Comparison of ENCODE assay signal across 10 mouse cellular contexts in the genomic region with DNA sequence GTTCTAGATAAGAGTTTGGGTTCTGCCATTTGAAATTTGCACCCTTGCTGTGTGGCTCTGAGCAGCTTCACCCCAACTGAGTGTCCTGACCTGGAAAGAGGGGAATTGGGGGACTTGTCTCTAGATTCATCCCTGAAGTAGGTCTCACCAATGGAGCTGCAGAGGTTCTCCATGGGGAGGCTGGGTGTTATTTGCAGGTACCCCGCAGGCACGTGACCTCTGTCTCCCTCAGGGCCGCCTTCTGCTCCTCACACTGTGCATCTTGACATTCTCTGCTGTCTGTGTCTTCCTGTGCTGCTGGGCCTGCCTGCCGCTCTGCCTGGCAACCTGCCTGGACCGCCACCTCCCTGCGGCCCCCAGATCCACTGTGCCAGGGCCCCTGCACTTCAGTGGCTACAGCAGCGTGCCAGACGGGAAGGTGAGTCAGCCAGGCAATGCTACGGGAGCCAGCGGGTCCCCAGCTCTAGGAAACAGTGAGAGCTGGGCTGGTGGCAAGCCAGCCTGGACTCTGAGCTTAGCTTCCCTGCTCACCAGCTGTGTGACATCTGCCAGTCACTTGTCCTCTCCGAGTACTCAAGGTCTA. TPM values are rescaled to one million over a fixed set of nuclear protein-coding genes. Genes with fewer than 3 reads are reported as not detected.
DNase-seq lines count a peak whose midpoint lies in the region; ATAC-seq and TF ChIP-seq lines count a peak whose summit lies in the region.
"Had no signal": no experiment of that assay in that cellular context is flagged by ENCODE, and none has a peak within 500 bp of the region (broad histone marks: within the 10 kb centered on the region; RNA-seq: fewer than 3 reads in every experiment).

No protein-coding gene starts in this region.

- 0 out of 2 replicates have a peak overlapping the region, but pooled peaks have one; percentile 1 for H3K9ac ChIP-seq in midbrain, embryonic 14.5 days (replicated peaks; ENCODE audit: low read length)
- H3K9ac ChIP-seq in midbrain, embryonic 16.5 days (ENCODE audit: low read depth, low read length) = no peak overlapping the region

- no peaks in the 10 kb centered on the region for H3K9me3 ChIP-seq in midbrain, embryonic 14.5 days (ENCODE audit: control insufficient read depth, low read length)
- H3K9me3 ChIP-seq in midbrain, embryonic 16.5 days (replicated peaks; ENCODE audit: control insufficient read depth, low read length, poor library complexity, severe bottlenecking) = no peaks in the 10 kb centered on the region

- WGBS in midbrain, embryonic 14.5 days = 70% methylated on average over 11 of the region's 11 CpGs
- WGBS in midbrain, embryonic 16.5 days = 71% methylated on average over 11 of the region's 11 CpGs

- ATAC-seq in frontal cortex, adult (ENCODE audit: low TSS enrichment) = peak; percentile 44
- no peak for ATAC-seq in midbrain, embryonic 14.5 days (ENCODE audit: low FRiP score, low TSS enrichment)
- ATAC-seq in midbrain, embryonic 16.5 days = no peak
- ATAC-seq: Patski had no signal

- H3K36me3 ChIP-seq in midbrain, embryonic 14.5 days (ENCODE audit: control insufficient read depth, insufficient read depth, low read length) = no peaks in the 10 kb centered on the region
- H3K36me3 ChIP-seq in midbrain, embryonic 16.5 days (ENCODE audit: control insufficient read depth, insufficient read depth, low read length) = 0 out of 2 replicates have a peak, but pooled peaks cover 6% of the 10 kb centered on the region
- peaks cover 6% of the 10 kb centered on the region for H3K36me3 ChIP-seq in myocyte (ENCODE audit: control insufficient read depth, insufficient read depth)

- DNase-seq in frontal cortex, postnatal 10 days (ENCODE audit: low spot score in 2 of 2) = no peak
- DNase-seq in midbrain, embryonic 14.5 days = no peak
- DNase-seq in heart, adult 18-20 months = peak; percentile 51 to 74
- no peak for DNase-seq in testis, postnatal 14 days (ENCODE audit: low spot score)
- DNase-seq in thymus, adult 18-20 months = no peak

- no peak overlapping the region for H3K4me3 ChIP-seq in midbrain, embryonic 14.5 days (replicated peaks; ENCODE audit: low read depth, low read length)
- no peak overlapping the region for H3K4me3 ChIP-seq in midbrain, embryonic 16.5 days (ENCODE audit: low read depth, low read length)
- peak overlapping the region; percentile 84 for H3K4me3 ChIP-seq in myocyte

- peaks cover 31% of the 10 kb centered on the region for H3K79me2 ChIP-seq in myocyte (ENCODE audit: control insufficient read depth, insufficient read depth)

- H3K4me1 ChIP-seq in midbrain, embryonic 14.5 days (ENCODE audit: control insufficient read depth, insufficient read depth, low read length) = peaks cover 13% of the 10 kb centered on the region
- peaks cover 13% of the 10 kb centered on the region for H3K4me1 ChIP-seq in midbrain, embryonic 16.5 days (ENCODE audit: control insufficient read depth, insufficient read depth, low read length)

- no peak overlapping the region for H3K27ac ChIP-seq in midbrain, embryonic 14.5 days (replicated peaks; ENCODE audit: low read depth, low read length)
- H3K27ac ChIP-seq in midbrain, embryonic 16.5 days (ENCODE audit: low read length) = no peak overlapping the region

- H3K4me2 ChIP-seq in midbrain, embryonic 14.5 days (ENCODE audit: low read length) = no peak overlapping the region
- H3K4me2 ChIP-seq in midbrain, embryonic 16.5 days (ENCODE audit: low read length) = no peak overlapping the region
- peak overlapping the region; percentile 90 for H3K4me2 ChIP-seq in myocyte (ENCODE audit: low read depth)

- peak; percentile 29 for TF ChIP-seq POLR2A in myocyte (IDR thresholded peaks at IDR 0.05; ENCODE audit: insufficient read length, low read depth)

- H3K27me3 ChIP-seq in midbrain, embryonic 14.5 days (ENCODE audit: control insufficient read depth, insufficient read depth, low read length) = no peaks in the 10 kb centered on the region
- no peaks in the 10 kb centered on the region for H3K27me3 ChIP-seq in midbrain, embryonic 16.5 days (ENCODE audit: control insufficient read depth, insufficient read depth, low read depth, low read length)
- no peaks in the 10 kb centered on the region for H3K27me3 ChIP-seq in myocyte (ENCODE audit: control insufficient read depth, insufficient read depth, insufficient read length)
- H3K27me3 ChIP-seq: Patski had no signal

- no peak overlapping the region for H3ac ChIP-seq in myocyte (ENCODE audit: control insufficient read depth, insufficient read length)

TF ChIP-seq in myocyte, 11 proteins besides CTCF, POLR2A, EP300 and RAD21:
- TF ChIP-seq TCF3 (IDR thresholded peaks at IDR 0.05; ENCODE audit: insufficient read length, low read depth) = no peak
- TF ChIP-seq USF1 (IDR thresholded peaks at IDR 0.05; ENCODE audit: low read depth) = peak; percentile 52
- peak in 1 of 3 experiments; percentile 16 for TF ChIP-seq MYOD1 (IDR thresholded peaks at IDR 0.05; ENCODE audit: control insufficient read depth in 1 of 3, insufficient read length in 2 of 3, low read depth in 2 of 3)

RNA-seq across cellular contexts. Expression of gene St6galnac4, which starts 2.4 kb away (rescaled TPM):
- polyA plus RNA-seq in midbrain, embryonic 14.5 days (2014; fragmentation: Nextera tagmentation; extraction: Ambion mirVana) = 20.1 and 24.8 TPM in 2 replicates
- polyA plus RNA-seq in midbrain, embryonic 16.5 days (2015; fragmentation: Nextera tagmentation; extraction: Ambion mirVana) = 33.4 and 39.0 TPM in 2 replicates
- 10 to 100 TPM; 14.7 to 16.1 TPM for total RNA-seq in heart, adult 18-20 months (2021)
- 75.4 TPM for polyA plus RNA-seq in myocyte (2012; fragmentation: generic; extraction: Trizol)

RNA-seq across cellular contexts. Expression of gene St6galnac6, which starts 10.2 kb away (rescaled TPM):
- polyA plus RNA-seq in midbrain, embryonic 14.5 days (2014; fragmentation: Nextera tagmentation; extraction: Ambion mirVana) = 7.6 and 10.2 TPM in 2 replicates
- polyA plus RNA-seq in midbrain, embryonic 16.5 days (2015; fragmentation: Nextera tagmentation; extraction: Ambion mirVana) = 26.5 and 36.4 TPM in 2 replicates
- 100 to 1,000 TPM; 108 to 117 TPM for total RNA-seq in heart, adult 18-20 months (2021)
- 48.7 TPM for polyA plus RNA-seq in myocyte (2012; fragmentation: generic; extraction: Trizol)

RNA-seq across cellular contexts. Expression of gene 9430097D07Rik, which starts 13.8 kb away (rescaled TPM):
- 0.29 and 1.3 TPM in 2 replicates for polyA plus RNA-seq in midbrain, embryonic 14.5 days (2014; fragmentation: Nextera tagmentation; extraction: Ambion mirVana)
- polyA plus RNA-seq in midbrain, embryonic 16.5 days (2015; fragmentation: Nextera tagmentation; extraction: Ambion mirVana) = 0.52 and 1.1 TPM in 2 replicates
- not detected for total RNA-seq in heart, adult 18-20 months (2021)
- 0.04 TPM for polyA plus RNA-seq in myocyte (2012; fragmentation: generic; extraction: Trizol)
- total RNA-seq: gastrocnemius, postnatal 4 days had no signal

RNA-seq across cellular contexts. Expression of gene Pip5kl1, which starts 14.7 kb away (rescaled TPM):
- polyA plus RNA-seq in midbrain, embryonic 14.5 days (2014; fragmentation: Nextera tagmentation; extraction: Ambion mirVana) = 7.1 and 11.5 TPM in 2 replicates
- polyA plus RNA-seq in midbrain, embryonic 16.5 days (2015; fragmentation: Nextera tagmentation; extraction: Ambion mirVana) = 14.5 and 17.1 TPM in 2 replicates
- not detected for total RNA-seq in heart, adult 18-20 months (2021)
- polyA plus RNA-seq in myocyte (2012; fragmentation: generic; extraction: Trizol) = 0.10 TPM
- total RNA-seq: gastrocnemius, postnatal 4 days had no signal

RNA-seq across cellular contexts. Expression of gene Dpm2, which starts 18.6 kb away (rescaled TPM):
- polyA plus RNA-seq in midbrain, embryonic 14.5 days (2014; fragmentation: Nextera tagmentation; extraction: Ambion mirVana) = 138 and 165 TPM in 2 replicates
- 136 TPM in 2 replicates for polyA plus RNA-seq in midbrain, embryonic 16.5 days (2015; fragmentation: Nextera tagmentation; extraction: Ambion mirVana)
- 10 to 100 TPM; 14.0 to 20.2 TPM for total RNA-seq in heart, adult 18-20 months (2021)
- 47.5 TPM for polyA plus RNA-seq in myocyte (2012; fragmentation: generic; extraction: Trizol)

Comparison
In these comparisons a context has a peak if more than half of its experiments do, and no peak if none do; other contexts are left out.
1. DNase-seq: peak in heart, adult 18-20 months (2 of 2); none in frontal cortex, postnatal 10 days (0 of 2), midbrain, embryonic 14.5 days (single experiment), testis, postnatal 14 days (single experiment) and thymus, adult 18-20 months (0 of 2).